Mouse (Mus musculus): ENCODE measurements around the gene Gm5089.

DNA sequence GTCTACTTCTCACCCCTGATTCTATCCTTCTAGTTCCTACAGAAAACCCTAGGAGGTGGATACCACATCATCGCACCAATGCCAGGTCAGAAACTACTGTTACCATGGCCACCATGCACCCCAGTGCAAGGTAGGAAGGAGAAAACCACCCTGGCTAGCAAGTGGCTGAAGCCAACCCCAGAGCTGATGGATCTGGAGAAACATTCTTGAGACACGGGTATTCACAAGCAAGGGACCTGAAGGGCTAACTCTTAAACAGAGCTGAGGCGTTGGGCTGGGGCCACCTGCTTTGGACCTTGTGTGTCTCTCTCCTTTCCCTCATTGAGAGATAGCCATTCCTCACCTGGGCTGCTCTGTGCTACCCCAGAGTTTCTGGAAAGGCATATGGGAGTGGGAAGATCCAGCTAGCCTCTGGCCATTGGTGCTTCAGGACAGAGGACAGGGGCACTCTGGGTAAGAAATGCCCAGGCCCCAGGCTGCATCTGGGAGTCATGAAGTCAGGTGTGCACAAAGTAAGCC lies 47.4 kb downstream of the Gm5089 start:
- TF ChIP-seq CTCF (IDR thresholded peaks at IDR 0.05; ENCODE audit: borderline replicate concordance, control insufficient read depth, extremely low read depth, insufficient read depth, low read length, poor library complexity) (no peak), POLR2A (IDR thresholded peaks at IDR 0.05; ENCODE audit: control insufficient read depth, extremely low read depth, insufficient read depth, low read length, poor library complexity) (no peak)
